Mouse (Mus musculus): ENCODE data around the gene Qrfp. TPM values are rescaled to one million over a fixed set of nuclear protein-coding genes. Genes with fewer than 3 reads are reported as not detected.

Qrfp gene
- polyA plus RNA-seq, 1 experiment from 2014 or later, result not detected

GRCm38 (mm10) chr2:31788227-31788626 is 22.2 kb downstream of the Qrfp start:
- Histone ChIP-seq H3K36me3 (ENCODE audit: control insufficient read depth, insufficient read depth, low read length) (peaks cover 24% of the 10 kb centered on the region), H3K4me3 (replicated peaks; ENCODE audit: low read length) (no peak overlapping the region)
- 69% methylated on average over 3 of the region's 3 CpGs for WGBS

DNA sequence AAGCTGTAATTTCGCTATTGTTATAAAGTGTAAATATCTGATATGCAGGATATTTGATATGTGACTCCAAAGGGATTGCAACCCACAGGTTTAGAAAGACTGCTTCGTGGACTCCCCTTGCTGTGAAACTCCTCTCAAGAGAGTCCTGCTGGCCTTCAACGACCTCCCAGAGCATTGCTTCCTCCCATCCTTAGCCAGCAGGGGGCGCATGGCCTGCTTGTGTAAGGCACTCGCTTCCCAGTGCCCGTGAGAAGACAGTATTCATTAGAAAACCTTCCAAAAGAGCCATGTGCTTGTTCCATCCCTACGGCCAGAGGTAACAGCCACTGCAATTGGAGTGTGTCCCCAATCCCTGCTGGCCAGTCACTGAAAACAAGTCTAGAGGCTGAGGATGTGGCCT is 23.4 kb downstream of the Qrfp start:
- Histone ChIP-seq H3K27me3 (ENCODE audit: control insufficient read depth, insufficient read depth, low read length) (no peaks in the 10 kb centered on the region), H3K4me2 (ENCODE audit: low read depth, low read length) (no peak overlapping the region), H3K9me3 (replicated peaks; ENCODE audit: control insufficient read depth, low read length) (no peaks in the 10 kb centered on the region), H3K9ac (ENCODE audit: low read length) (no peak overlapping the region), H3K36me3 (ENCODE audit: control insufficient read depth, insufficient read depth, low read length) (peaks cover 24% of the 10 kb centered on the region), H3K4me3 (replicated peaks; ENCODE audit: low read length) (no peak overlapping the region), H3K4me1 (ENCODE audit: control insufficient read depth, insufficient read depth, low read length) (no peaks in the 10 kb centered on the region), H3K27ac (ENCODE audit: low read length) (no peak overlapping the region)
- ATAC-seq (ENCODE audit: insufficient read depth, low FRiP score), result no peak
- 20% methylated on average over 7 of the region's 7 CpGs for WGBS

More at GRCm38 (mm10) chr2:31788227-31788626, 22.2 kb downstream of the Qrfp start:
- Histone ChIP-seq H3K9me3 (replicated peaks; ENCODE audit: control insufficient read depth, low read length) (no peaks in the 10 kb centered on the region), H3K27ac (ENCODE audit: low read length) (no peak overlapping the region), H3K9ac (ENCODE audit: low read length) (no peak overlapping the region), H3K27me3 (ENCODE audit: control insufficient read depth, insufficient read depth, low read length) (no peaks in the 10 kb centered on the region), H3K4me1 (ENCODE audit: control insufficient read depth, insufficient read depth, low read length) (no peaks in the 10 kb centered on the region), H3K4me2 (ENCODE audit: low read depth, low read length) (no peak overlapping the region)
- ATAC-seq (ENCODE audit: insufficient read depth, low FRiP score), result no peak

DNA sequence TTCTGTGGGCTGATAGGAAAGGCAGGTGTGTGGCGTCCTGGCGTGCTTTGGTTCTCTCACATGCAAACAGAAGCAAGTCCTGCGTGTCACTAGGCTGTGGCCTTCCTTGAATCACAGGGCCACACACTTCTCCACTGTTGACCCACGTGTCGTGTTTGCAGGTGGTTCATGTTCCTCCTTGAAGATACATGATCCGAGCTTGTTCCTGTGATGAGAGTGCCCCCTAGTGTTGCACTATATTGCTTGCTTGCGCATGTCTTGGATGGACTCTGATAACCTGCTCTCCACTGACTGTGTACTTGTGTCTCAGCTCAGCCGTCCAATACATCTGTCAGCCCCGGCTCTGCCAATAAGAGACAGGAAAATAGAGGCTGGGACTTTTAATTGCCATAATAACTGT is 25.3 kb downstream of the Qrfp start:
- peak; percentile 69; the same call in 1 of the 2 replicates for ATAC-seq (ENCODE audit: insufficient read depth, low FRiP score)
- 29% methylated on average over 9 of the region's 9 CpGs for WGBS
- peaks cover 18% of the 10 kb centered on the region for H3K36me3 ChIP-seq (ENCODE audit: control insufficient read depth, insufficient read depth, low read length)

DNA sequence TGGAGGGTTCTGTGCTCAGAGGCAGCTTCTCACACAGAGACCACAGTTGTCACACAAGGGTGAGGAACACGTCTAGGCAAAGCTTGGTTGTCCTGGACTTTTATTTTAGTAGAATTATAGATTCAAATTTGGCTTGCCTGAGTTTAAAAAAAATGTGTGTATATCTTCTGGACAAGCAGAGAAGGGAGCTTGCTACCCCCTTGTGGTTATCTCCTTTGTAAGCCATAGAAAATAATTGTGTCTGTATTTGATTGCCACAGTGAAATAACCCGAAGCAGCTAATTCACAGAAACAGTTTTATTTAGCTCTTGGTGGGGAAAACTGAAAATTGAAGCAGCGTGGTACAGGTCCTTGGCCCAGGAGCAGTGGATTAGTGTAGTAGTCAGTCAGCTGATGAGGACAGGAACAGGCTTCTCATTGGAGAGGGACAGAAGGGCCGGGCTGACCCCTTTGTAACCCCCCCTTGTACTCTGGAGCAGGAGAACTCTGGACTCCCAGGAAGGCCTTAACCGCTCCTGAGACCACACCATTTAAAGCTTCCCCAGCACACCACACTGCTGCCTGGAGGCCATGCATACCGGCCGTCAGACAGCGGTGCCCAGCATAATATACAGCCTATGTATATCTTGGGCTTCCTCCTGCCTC is 27.3 kb downstream of the Qrfp start:
- H3K9me3 ChIP-seq (replicated peaks; ENCODE audit: control insufficient read depth, low read length), result no peaks in the 10 kb centered on the region
- peaks cover 35% of the 10 kb centered on the region for H3K36me3 ChIP-seq (ENCODE audit: control insufficient read depth, insufficient read depth, low read length)
- no peak for ATAC-seq (ENCODE audit: insufficient read depth, low FRiP score)
- H3K4me2 ChIP-seq (ENCODE audit: low read depth, low read length), result no peak overlapping the region
- no peak overlapping the region for H3K27ac ChIP-seq (ENCODE audit: low read length)
- 71% methylated on average over 8 of the region's 8 CpGs for WGBS
- no peak overlapping the region for H3K4me3 ChIP-seq (replicated peaks; ENCODE audit: low read length)
- no peaks in the 10 kb centered on the region for H3K27me3 ChIP-seq (ENCODE audit: control insufficient read depth, insufficient read depth, low read length)
- no peak overlapping the region for H3K9ac ChIP-seq (ENCODE audit: low read length)
- no peaks in the 10 kb centered on the region for H3K4me1 ChIP-seq (ENCODE audit: control insufficient read depth, insufficient read depth, low read length)

More for the DNA sequence above, 25.3 kb downstream of the Qrfp start:
- Histone ChIP-seq H3K9me3 (replicated peaks; ENCODE audit: control insufficient read depth, low read length) (no peaks in the 10 kb centered on the region), H3K4me3 (replicated peaks; ENCODE audit: low read length) (no peak overlapping the region), H3K27me3 (ENCODE audit: control insufficient read depth, insufficient read depth, low read length) (no peaks in the 10 kb centered on the region), H3K9ac (ENCODE audit: low read length) (no peak overlapping the region), H3K4me1 (ENCODE audit: control insufficient read depth, insufficient read depth, low read length) (no peaks in the 10 kb centered on the region), H3K27ac (ENCODE audit: low read length) (no peak overlapping the region), H3K4me2 (ENCODE audit: low read depth, low read length) (no peak overlapping the region)

DNA sequence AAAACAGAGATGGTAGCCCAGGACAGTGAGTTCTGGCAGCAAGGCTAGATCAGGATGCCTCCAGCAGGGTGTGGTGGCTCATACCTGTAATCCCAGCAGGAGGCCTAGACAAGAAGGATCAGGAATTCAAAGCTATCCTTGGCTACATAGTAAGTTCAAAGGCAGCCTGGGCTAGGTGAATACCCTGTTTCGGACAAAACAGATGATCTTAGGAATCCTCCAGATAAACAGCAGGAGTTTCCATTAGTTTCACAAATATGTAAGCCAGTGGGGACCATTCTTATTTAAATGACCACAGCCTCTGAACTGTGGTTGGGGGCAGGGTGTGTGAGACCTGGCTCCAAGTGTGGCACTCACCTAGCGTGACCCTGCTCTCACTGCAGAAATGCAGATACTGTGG is 31.1 kb downstream of the Qrfp start:
- Histone ChIP-seq H3K4me1 (ENCODE audit: control insufficient read depth, insufficient read depth, low read length) (no peaks in the 10 kb centered on the region), H3K36me3 (ENCODE audit: control insufficient read depth, insufficient read depth, low read length) (peaks cover 22% of the 10 kb centered on the region), H3K4me3 (replicated peaks; ENCODE audit: low read length) (no peak overlapping the region), H3K27me3 (ENCODE audit: control insufficient read depth, insufficient read depth, low read length) (no peaks in the 10 kb centered on the region), H3K9ac (ENCODE audit: low read length) (no peak overlapping the region), H3K4me2 (ENCODE audit: low read depth, low read length) (no peak overlapping the region), H3K9me3 (replicated peaks; ENCODE audit: control insufficient read depth, low read length) (no peaks in the 10 kb centered on the region), H3K27ac (ENCODE audit: low read length) (no peak overlapping the region)
- WGBS, result 83% methylated on average over 2 of the region's 2 CpGs
- no peak for ATAC-seq (ENCODE audit: insufficient read depth, low FRiP score)

GRCm38 (mm10) chr2:31776479-31776878 is 33.9 kb downstream of the Qrfp start:
- H3K36me3 ChIP-seq (ENCODE audit: control insufficient read depth, insufficient read depth, low read length), result peaks cover 19% of the 10 kb centered on the region
- H3K4me3 ChIP-seq (replicated peaks; ENCODE audit: low read length), result no peak overlapping the region
- no peaks in the 10 kb centered on the region for H3K27me3 ChIP-seq (ENCODE audit: control insufficient read depth, insufficient read depth, low read length)
- no peak overlapping the region for H3K9ac ChIP-seq (ENCODE audit: low read length)
- ATAC-seq (ENCODE audit: insufficient read depth, low FRiP score), result no peak
- WGBS, result 95% methylated on average over 3 of the region's 3 CpGs
- H3K27ac ChIP-seq (ENCODE audit: low read length), result no peak overlapping the region
- H3K4me1 ChIP-seq (ENCODE audit: control insufficient read depth, insufficient read depth, low read length), result peaks cover 17% of the 10 kb centered on the region
- no peaks in the 10 kb centered on the region for H3K9me3 ChIP-seq (replicated peaks; ENCODE audit: control insufficient read depth, low read length)
- no peak overlapping the region for H3K4me2 ChIP-seq (ENCODE audit: low read depth, low read length)

GRCm38 (mm10) chr2:31770781-31771441 is 39.5 kb downstream of the Qrfp start:
- peak overlapping the region; percentile 31; the same call in 1 of the 2 replicates for H3K9ac ChIP-seq (ENCODE audit: low read length)
- H3K27ac ChIP-seq (ENCODE audit: low read length), result peak overlapping the region; percentile 92
- no peaks in the 10 kb centered on the region for H3K9me3 ChIP-seq (replicated peaks; ENCODE audit: control insufficient read depth, low read length)
- no peaks in the 10 kb centered on the region for H3K27me3 ChIP-seq (ENCODE audit: control insufficient read depth, insufficient read depth, low read length)
- no peak overlapping the region for H3K4me3 ChIP-seq (replicated peaks; ENCODE audit: low read length)
- peaks cover 66% of the 10 kb centered on the region for H3K4me1 ChIP-seq (ENCODE audit: control insufficient read depth, insufficient read depth, low read length)
- H3K36me3 ChIP-seq (ENCODE audit: control insufficient read depth, insufficient read depth, low read length), result no peaks in the 10 kb centered on the region
- ATAC-seq (ENCODE audit: insufficient read depth, low FRiP score), result peak; percentile 78
- 6% methylated on average over 7 of the region's 7 CpGs for WGBS
- peak overlapping the region; percentile 36 for H3K4me2 ChIP-seq (ENCODE audit: low read depth, low read length)

DNA sequence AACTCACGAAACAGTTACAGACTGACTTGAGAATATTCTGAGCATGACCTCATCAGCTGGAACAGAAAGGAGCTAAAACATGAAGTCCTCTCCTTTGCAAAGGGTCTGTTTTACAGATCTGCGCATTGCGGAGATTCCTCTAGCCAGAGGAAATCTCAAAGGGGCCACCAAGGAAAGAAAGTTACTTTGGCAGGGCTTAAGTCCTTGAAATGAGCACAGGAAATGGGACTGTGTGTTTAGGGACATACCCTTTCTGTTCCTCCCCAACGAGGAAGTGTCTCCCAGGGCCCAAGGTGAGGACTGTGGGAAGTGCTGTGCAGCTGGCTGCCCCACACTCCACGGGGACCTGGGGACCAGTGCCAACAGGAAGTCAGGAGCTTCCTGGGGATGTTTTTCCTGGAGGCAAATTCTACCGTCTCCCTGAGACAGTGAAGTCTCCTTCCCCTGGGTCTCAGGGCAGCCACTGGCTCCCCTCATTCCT is 40.7 kb downstream of the Qrfp start:
- WGBS, result 13% methylated on average over 6 of the region's 6 CpGs
- Histone ChIP-seq H3K9me3 (replicated peaks; ENCODE audit: control insufficient read depth, low read length) (no peaks in the 10 kb centered on the region), H3K4me2 (ENCODE audit: low read depth, low read length) (peak overlapping the region; percentile 36), H3K9ac (ENCODE audit: low read length) (peak overlapping the region; percentile 65), H3K4me3 (replicated peaks; ENCODE audit: low read length) (0 out of 2 replicates have a peak overlapping the region, but pooled peaks have one; percentile 10), H3K4me1 (ENCODE audit: control insufficient read depth, insufficient read depth, low read length) (peaks cover 75% of the 10 kb centered on the region), H3K36me3 (ENCODE audit: control insufficient read depth, insufficient read depth, low read length) (no peaks in the 10 kb centered on the region), H3K27ac (ENCODE audit: low read length) (peak overlapping the region; percentile 92), H3K27me3 (ENCODE audit: control insufficient read depth, insufficient read depth, low read length) (no peaks in the 10 kb centered on the region)
- ATAC-seq (ENCODE audit: insufficient read depth, low FRiP score), result peak; percentile 52; the same call in 1 of the 2 replicates

DNA sequence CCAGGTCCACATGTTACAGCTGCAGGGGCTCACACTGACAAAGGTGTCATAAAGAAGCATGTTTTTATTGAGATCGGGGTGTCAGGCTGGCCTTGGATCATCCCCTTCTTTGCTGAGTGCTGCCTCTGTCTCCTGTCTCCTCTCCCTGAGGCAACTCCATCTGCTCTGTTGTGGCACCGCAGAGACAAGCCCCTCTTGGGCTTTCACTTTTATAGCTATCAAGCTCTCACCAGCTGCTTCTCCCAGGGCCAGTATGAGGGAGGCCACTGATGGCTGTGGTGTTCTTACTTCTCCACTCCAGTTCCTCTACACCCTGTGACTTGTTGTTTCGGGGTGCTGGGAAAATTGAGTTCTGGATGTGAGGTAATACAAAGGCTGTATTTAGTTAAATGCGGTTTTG is 41.3 kb downstream of the Qrfp start:
- 0 out of 2 replicates have a peak overlapping the region, but pooled peaks have one; percentile 10 for H3K4me3 ChIP-seq (replicated peaks; ENCODE audit: low read length)

More for the DNA sequence above, 41.3 kb downstream of the Qrfp start:
- no peak for ATAC-seq (ENCODE audit: insufficient read depth, low FRiP score)
- H3K27ac ChIP-seq (ENCODE audit: low read length), result peak overlapping the region; percentile 92
- no peaks in the 10 kb centered on the region for H3K27me3 ChIP-seq (ENCODE audit: control insufficient read depth, insufficient read depth, low read length)
- H3K9ac ChIP-seq (ENCODE audit: low read length), result peak overlapping the region; percentile 65
- WGBS, result 26% methylated on average over 4 of the region's 4 CpGs
- no peaks in the 10 kb centered on the region for H3K9me3 ChIP-seq (replicated peaks; ENCODE audit: control insufficient read depth, low read length)
- peak overlapping the region; percentile 36 for H3K4me2 ChIP-seq (ENCODE audit: low read depth, low read length)
- no peaks in the 10 kb centered on the region for H3K36me3 ChIP-seq (ENCODE audit: control insufficient read depth, insufficient read depth, low read length)
- peaks cover 78% of the 10 kb centered on the region for H3K4me1 ChIP-seq (ENCODE audit: control insufficient read depth, insufficient read depth, low read length)
